In genomic region chr9:60752636-60753035, GRCm38 (mm10) we compare ENCODE assay signal across 28 mouse cellular contexts. TPM values are rescaled to one million over a fixed set of nuclear protein-coding genes. Genes with fewer than 3 reads are reported as not detected.
DNase-seq lines count a peak whose midpoint lies in the region; ATAC-seq and TF ChIP-seq lines count a peak whose summit lies in the region.
"Had no signal": no experiment of that assay in that cellular context is flagged by ENCODE, and none has a peak within 500 bp of the region (broad histone marks: within the 10 kb centered on the region; RNA-seq: fewer than 3 reads in every experiment).

No protein-coding gene starts in this region.

- no peak overlapping the region for H3K4me2 ChIP-seq in forebrain, embryonic 11.5 days (ENCODE audit: low read depth, low read length, severe bottlenecking)
- no peak overlapping the region for H3K4me2 ChIP-seq in forebrain, embryonic 12.5 days
- H3K4me2 ChIP-seq in intestine, embryonic 15.5 days (replicated peaks) = no peak overlapping the region
- H3K4me2 ChIP-seq in intestine, postnatal 0 days (replicated peaks; ENCODE audit: low read depth) = no peak overlapping the region
- no peak overlapping the region for H3K4me2 ChIP-seq in intestine, embryonic 16.5 days (ENCODE audit: low read depth, low read length)
- H3K4me2 ChIP-seq: embryonic facial prominence, embryonic 13.5 days; embryonic facial prominence, embryonic 15.5 days had no signal

- no peak for TF ChIP-seq CTCF in intestine, postnatal 0 days (IDR thresholded peaks at IDR 0.05; ENCODE audit: low read depth)

- no peak overlapping the region for H3K27ac ChIP-seq in forebrain, embryonic 11.5 days (ENCODE audit: low read depth, low read length)
- H3K27ac ChIP-seq in forebrain, embryonic 12.5 days = no peak overlapping the region
- 0 out of 2 replicates have a peak overlapping the region, but pooled peaks have one; percentile 4 for H3K27ac ChIP-seq in intestine, embryonic 15.5 days
- H3K27ac ChIP-seq in intestine, postnatal 0 days (ENCODE audit: low read depth, low read length) = no peak overlapping the region
- H3K27ac ChIP-seq in intestine, embryonic 16.5 days (ENCODE audit: low read length) = peak overlapping the region; percentile 43
- H3K27ac ChIP-seq: embryonic facial prominence, embryonic 13.5 days; embryonic facial prominence, embryonic 15.5 days; forebrain, embryonic 10.5 days had no signal

- 0 out of 2 replicates have a peak, but pooled peaks cover 2% of the 10 kb centered on the region for H3K9me3 ChIP-seq in forebrain, embryonic 11.5 days (ENCODE audit: control insufficient read depth, low read length)
- H3K9me3 ChIP-seq in forebrain, embryonic 12.5 days = no peaks in the 10 kb centered on the region
- no peaks in the 10 kb centered on the region for H3K9me3 ChIP-seq in intestine, embryonic 15.5 days
- H3K9me3 ChIP-seq in intestine, postnatal 0 days (ENCODE audit: control insufficient read depth) = no peaks in the 10 kb centered on the region
- no peaks in the 10 kb centered on the region for H3K9me3 ChIP-seq in intestine, embryonic 16.5 days (ENCODE audit: control insufficient read depth, low read length)
- H3K9me3 ChIP-seq: embryonic facial prominence, embryonic 15.5 days; forebrain, embryonic 10.5 days had no signal

- H3K27me3 ChIP-seq in forebrain, embryonic 11.5 days (ENCODE audit: control insufficient read depth, insufficient read depth, low read length) = no peaks in the 10 kb centered on the region
- no peaks in the 10 kb centered on the region for H3K27me3 ChIP-seq in forebrain, embryonic 12.5 days
- no peaks in the 10 kb centered on the region for H3K27me3 ChIP-seq in intestine, embryonic 15.5 days (replicated peaks)
- H3K27me3 ChIP-seq in intestine, postnatal 0 days (replicated peaks; ENCODE audit: control insufficient read depth, insufficient read depth, low read length) = no peaks in the 10 kb centered on the region
- H3K27me3 ChIP-seq in intestine, embryonic 16.5 days (replicated peaks; ENCODE audit: control insufficient read depth, insufficient read depth, low read length) = no peaks in the 10 kb centered on the region
- H3K27me3 ChIP-seq: CH12.LX; embryonic facial prominence, embryonic 13.5 days; embryonic facial prominence, embryonic 15.5 days; Patski had no signal

- H3K4me3 ChIP-seq in forebrain, embryonic 11.5 days (ENCODE audit: low read depth, low read length) = no peak overlapping the region
- H3K4me3 ChIP-seq in forebrain, embryonic 12.5 days (replicated peaks) = no peak overlapping the region
- H3K4me3 ChIP-seq in intestine, embryonic 15.5 days (replicated peaks) = no peak overlapping the region
- no peak overlapping the region for H3K4me3 ChIP-seq in intestine, postnatal 0 days (ENCODE audit: low read depth, low read length)
- no peak overlapping the region for H3K4me3 ChIP-seq in intestine, embryonic 16.5 days (ENCODE audit: low read length)
- H3K4me3 ChIP-seq: embryonic facial prominence, embryonic 13.5 days; embryonic facial prominence, embryonic 15.5 days; erythroblast, embryonic 14.5 days; forebrain, embryonic 10.5 days had no signal

- H3K4me1 ChIP-seq in forebrain, embryonic 11.5 days (replicated peaks; ENCODE audit: control insufficient read depth, insufficient read depth, low read length) = no peaks in the 10 kb centered on the region
- H3K4me1 ChIP-seq in forebrain, embryonic 12.5 days = no peaks in the 10 kb centered on the region
- H3K4me1 ChIP-seq in intestine, embryonic 15.5 days (replicated peaks) = peaks cover 7% of the 10 kb centered on the region; the same call in 1 of the 2 replicates
- 0 out of 2 replicates have a peak, but pooled peaks cover 7% of the 10 kb centered on the region for H3K4me1 ChIP-seq in intestine, postnatal 0 days (replicated peaks; ENCODE audit: control insufficient read depth, insufficient read depth, low read length)
- H3K4me1 ChIP-seq in intestine, embryonic 16.5 days (ENCODE audit: control insufficient read depth, insufficient read depth, low read length) = peaks cover 13% of the 10 kb centered on the region; the same call in 1 of the 2 replicates

- peak; percentile 4 for DNase-seq in forebrain, embryonic 11.5 days (ENCODE audit: low spot score)
- no peak for DNase-seq in adrenal gland, adult 18-20 months (ENCODE audit: low spot score in 2 of 2)
- DNase-seq: adrenal gland, postnatal 10 days; adrenal gland, postnatal 25 days; B cell, adult 2 months; cerebellum, adult 11 months; cerebellum, adult 18-20 months; cerebellum, adult 8-10 months; cerebellum, adult 9-11 months; cerebellum, postnatal 14 days; cerebellum, postnatal 36 days; embryo, embryonic 11 days had no signal

- H3K36me3 ChIP-seq in forebrain, embryonic 11.5 days (ENCODE audit: control insufficient read depth, insufficient read depth, low read length) = no peaks in the 10 kb centered on the region
- no peaks in the 10 kb centered on the region for H3K36me3 ChIP-seq in forebrain, embryonic 12.5 days (replicated peaks)
- no peaks in the 10 kb centered on the region for H3K36me3 ChIP-seq in intestine, embryonic 15.5 days
- H3K36me3 ChIP-seq in intestine, postnatal 0 days (ENCODE audit: control insufficient read depth, insufficient read depth) = no peaks in the 10 kb centered on the region
- no peaks in the 10 kb centered on the region for H3K36me3 ChIP-seq in intestine, embryonic 16.5 days (ENCODE audit: control insufficient read depth, insufficient read depth, low read length)
- H3K36me3 ChIP-seq: embryonic facial prominence, embryonic 13.5 days; embryonic facial prominence, embryonic 15.5 days; forebrain, embryonic 10.5 days; G1E had no signal

- no peak overlapping the region for H3K9ac ChIP-seq in forebrain, embryonic 11.5 days (ENCODE audit: low read length)
- H3K9ac ChIP-seq in forebrain, embryonic 12.5 days = no peak overlapping the region
- no peak overlapping the region for H3K9ac ChIP-seq in intestine, embryonic 15.5 days
- H3K9ac ChIP-seq in intestine, postnatal 0 days (ENCODE audit: low read depth, low read length) = no peak overlapping the region
- no peak overlapping the region for H3K9ac ChIP-seq in intestine, embryonic 16.5 days (ENCODE audit: low read depth, low read length)
- H3K9ac ChIP-seq: embryonic facial prominence, embryonic 13.5 days; embryonic facial prominence, embryonic 15.5 days had no signal

- ATAC-seq in forebrain, embryonic 11.5 days (replicated peaks; ENCODE audit: low FRiP score) = no peak
- no peak for ATAC-seq in forebrain, embryonic 12.5 days (ENCODE audit: low FRiP score)
- ATAC-seq in intestine, embryonic 15.5 days = no peak
- ATAC-seq in intestine, postnatal 0 days = no peak
- no peak for ATAC-seq in intestine, embryonic 16.5 days
- ATAC-seq: activated CD4-positive, CD25-positive, alpha-beta regulatory T cell, adult 4 months; CD4-positive, CD25-positive, alpha-beta regulatory T cell, adult 4 months; forebrain, embryonic 14.5 days; forebrain, embryonic 16.5 days; Patski had no signal

RNA-seq across cellular contexts. Expression of gene Larp6, which starts 39.8 kb away (rescaled TPM):
- polyA plus RNA-seq in forebrain, embryonic 11.5 days (2014; fragmentation: Nextera tagmentation; extraction: Ambion mirVana) = 1.4 and 2.5 TPM in 2 replicates
- 2.2 and 3.0 TPM in 2 replicates for polyA plus RNA-seq in forebrain, embryonic 12.5 days (2016; fragmentation: Nextera tagmentation; extraction: Ambion mirVana)
- 1.6 and 1.8 TPM in 2 replicates for polyA plus RNA-seq in intestine, embryonic 15.5 days (2015; fragmentation: Nextera tagmentation; extraction: Ambion mirVana)
- polyA plus RNA-seq in intestine, postnatal 0 days (2015; fragmentation: Nextera tagmentation; extraction: Ambion mirVana) = 1.1 and 1.2 TPM in 2 replicates
- polyA plus RNA-seq in intestine, embryonic 16.5 days (2015; fragmentation: Nextera tagmentation; extraction: Ambion mirVana) = 1.6 and 1.7 TPM in 2 replicates
- total RNA-seq in adrenal gland, adult 18-20 months (2021) = 1 to 10 TPM; 2.5 to 3.5 TPM
- total RNA-seq: CH12.LX; common myeloid progenitor, adult 5-6 weeks; G1E had no signal
- polyA plus RNA-seq: activated CD4-positive, CD25-positive, alpha-beta regulatory T cell, adult 4 months; CD4-positive, CD25-positive, alpha-beta regulatory T cell, adult 4 months; erythroblast, embryonic 14.5 days; G1E; Patski had no signal

RNA-seq across cellular contexts. Expression of gene Uaca, which starts 41.7 kb away (rescaled TPM):
- 25.2 and 25.6 TPM in 2 replicates for polyA plus RNA-seq in forebrain, embryonic 11.5 days (2014; fragmentation: Nextera tagmentation; extraction: Ambion mirVana)
- 32.4 and 32.5 TPM in 2 replicates for polyA plus RNA-seq in forebrain, embryonic 12.5 days (2016; fragmentation: Nextera tagmentation; extraction: Ambion mirVana)
- 56.3 and 58.8 TPM in 2 replicates for polyA plus RNA-seq in intestine, embryonic 15.5 days (2015; fragmentation: Nextera tagmentation; extraction: Ambion mirVana)
- 34.6 and 39.3 TPM in 2 replicates for polyA plus RNA-seq in intestine, postnatal 0 days (2015; fragmentation: Nextera tagmentation; extraction: Ambion mirVana)
- 56.8 and 60.7 TPM in 2 replicates for polyA plus RNA-seq in intestine, embryonic 16.5 days (2015; fragmentation: Nextera tagmentation; extraction: Ambion mirVana)
- total RNA-seq in adrenal gland, adult 18-20 months (2021) = 10 to 100 TPM; 29.2 to 32.0 TPM
- polyA plus RNA-seq: activated CD4-positive, CD25-positive, alpha-beta regulatory T cell, adult 4 months; CD4-positive, CD25-positive, alpha-beta regulatory T cell, adult 4 months; erythroblast, embryonic 14.5 days; G1E had no signal

Comparison
In these comparisons a context has a peak if more than half of its experiments do, and no peak if none do; other contexts are left out.
1. H3K27ac ChIP-seq: peak in intestine, embryonic 15.5 days (single experiment) and intestine, embryonic 16.5 days (single experiment); none in forebrain, embryonic 11.5 days (single experiment), forebrain, embryonic 12.5 days (single experiment) and intestine, postnatal 0 days (single experiment).